Mouse (Mus musculus): ENCODE measurements at regions not wholly inside any gene's neighbourhood (a gene's known extent, or its start where the extent isn't known, plus 50 kb on each side); places are given as distances from the start of the nearest gene placed in this dataset.

- TF ChIP-seq FOSL1 (IDR thresholded peaks at IDR 0.05; ENCODE audit: insufficient read depth, low read length, poor library complexity, severe bottlenecking) = no peak
- no peak for TF ChIP-seq USF1 (IDR thresholded peaks at IDR 0.05; ENCODE audit: low read depth)
- no peak for TF ChIP-seq MYOG (IDR thresholded peaks at IDR 0.05; ENCODE audit: control insufficient read depth, extremely low read depth, insufficient read length)
- TF ChIP-seq MYOD1 (IDR thresholded peaks at IDR 0.05; ENCODE audit: control insufficient read depth, insufficient read length, low read depth) = no peak
- TF ChIP-seq CEBPB (IDR thresholded peaks at IDR 0.05; ENCODE audit: low read depth) = no peak
- TF ChIP-seq MAX (IDR thresholded peaks at IDR 0.05) = no peak
- no peak for TF ChIP-seq CTCF (IDR thresholded peaks at IDR 0.05; ENCODE audit: control insufficient read depth, insufficient read depth, insufficient read length)
- Histone ChIP-seq H3K79me3 (ENCODE audit: low read depth) (no peaks in the 10 kb centered on the region), H3K79me2 (ENCODE audit: control insufficient read depth, insufficient read depth) (no peaks in the 10 kb centered on the region), H3ac (ENCODE audit: control insufficient read depth, insufficient read length, low read depth) (no peak overlapping the region), H3K27me3 (ENCODE audit: control insufficient read depth, insufficient read depth, insufficient read length) (no peaks in the 10 kb centered on the region), H3K36me3 (ENCODE audit: control insufficient read depth, insufficient read depth) (no peaks in the 10 kb centered on the region), H3K4me3 (ENCODE audit: insufficient read depth, poor library complexity, severe bottlenecking) (no peak overlapping the region)
Observed at GRCm38 (mm10) chr4:12376797-12377570, 205.2 kb upstream of the Fam92a start.

DNA sequence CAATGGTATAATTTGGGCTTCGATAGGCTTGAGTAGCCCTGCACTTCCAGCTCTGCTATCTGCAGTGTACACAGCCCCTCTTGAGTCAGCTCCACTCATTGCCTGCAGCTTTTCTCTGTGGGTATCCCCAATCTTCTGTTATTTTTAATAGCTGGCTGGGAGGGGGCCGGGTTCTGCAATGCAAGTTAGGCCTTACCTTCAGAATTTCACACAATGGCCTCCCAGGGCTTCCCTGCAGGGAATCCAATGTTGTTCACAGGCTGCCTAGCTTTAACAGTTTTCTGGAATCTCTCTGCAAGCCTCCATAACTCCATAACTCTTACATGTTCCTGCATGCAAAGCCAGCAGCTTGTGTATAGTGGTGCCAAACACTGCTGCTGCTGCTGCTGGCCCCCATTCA is 197.7 kb upstream of the Fam92a start:
- Histone ChIP-seq H3K36me3 (ENCODE audit: control insufficient read depth, insufficient read depth) (no peaks in the 10 kb centered on the region), H3K4me3 (ENCODE audit: insufficient read depth, poor library complexity, severe bottlenecking) (no peak overlapping the region), H3ac (ENCODE audit: control insufficient read depth, insufficient read length, low read depth) (no peak overlapping the region), H3K79me2 (ENCODE audit: control insufficient read depth, insufficient read depth) (no peaks in the 10 kb centered on the region), H3K79me3 (ENCODE audit: low read depth) (no peaks in the 10 kb centered on the region), H3K27me3 (ENCODE audit: control insufficient read depth, insufficient read depth, insufficient read length) (no peaks in the 10 kb centered on the region)
- TF ChIP-seq USF1 (IDR thresholded peaks at IDR 0.05; ENCODE audit: low read depth) (no peak), CTCF (IDR thresholded peaks at IDR 0.05; ENCODE audit: control insufficient read depth, insufficient read depth, insufficient read length) (no peak), FOSL1 (IDR thresholded peaks at IDR 0.05; ENCODE audit: insufficient read depth, low read length, poor library complexity, severe bottlenecking) (no peak), CEBPB (IDR thresholded peaks at IDR 0.05; ENCODE audit: low read depth) (no peak), MAX (IDR thresholded peaks at IDR 0.05) (no peak), MYOD1 (IDR thresholded peaks at IDR 0.05; ENCODE audit: control insufficient read depth, insufficient read length, low read depth) (no peak), MYOG (IDR thresholded peaks at IDR 0.05; ENCODE audit: control insufficient read depth, extremely low read depth, insufficient read length) (no peak)

- H3K4me3 ChIP-seq (ENCODE audit: insufficient read depth, poor library complexity, severe bottlenecking) = no peak overlapping the region
- no peak overlapping the region for H3ac ChIP-seq (ENCODE audit: control insufficient read depth, insufficient read length, low read depth)
- no peaks in the 10 kb centered on the region for H3K79me2 ChIP-seq (ENCODE audit: control insufficient read depth, insufficient read depth)
- no peaks in the 10 kb centered on the region for H3K36me3 ChIP-seq (ENCODE audit: control insufficient read depth, insufficient read depth)
- H3K27me3 ChIP-seq (ENCODE audit: control insufficient read depth, insufficient read depth, insufficient read length) = no peaks in the 10 kb centered on the region
- H3K79me3 ChIP-seq (ENCODE audit: low read depth) = no peaks in the 10 kb centered on the region
- TF ChIP-seq CTCF (IDR thresholded peaks at IDR 0.05; ENCODE audit: control insufficient read depth, insufficient read depth, insufficient read length) (no peak), MYOD1 (IDR thresholded peaks at IDR 0.05; ENCODE audit: control insufficient read depth, insufficient read length, low read depth) (no peak), CEBPB (IDR thresholded peaks at IDR 0.05; ENCODE audit: low read depth) (no peak), FOSL1 (IDR thresholded peaks at IDR 0.05; ENCODE audit: insufficient read depth, low read length, poor library complexity, severe bottlenecking) (no peak), MAX (IDR thresholded peaks at IDR 0.05) (no peak), MYOG (IDR thresholded peaks at IDR 0.05; ENCODE audit: control insufficient read depth, extremely low read depth, insufficient read length) (no peak)
Observed at GRCm38 (mm10) chr4:12356992-12357634, 185.3 kb upstream of the Fam92a start.

DNA sequence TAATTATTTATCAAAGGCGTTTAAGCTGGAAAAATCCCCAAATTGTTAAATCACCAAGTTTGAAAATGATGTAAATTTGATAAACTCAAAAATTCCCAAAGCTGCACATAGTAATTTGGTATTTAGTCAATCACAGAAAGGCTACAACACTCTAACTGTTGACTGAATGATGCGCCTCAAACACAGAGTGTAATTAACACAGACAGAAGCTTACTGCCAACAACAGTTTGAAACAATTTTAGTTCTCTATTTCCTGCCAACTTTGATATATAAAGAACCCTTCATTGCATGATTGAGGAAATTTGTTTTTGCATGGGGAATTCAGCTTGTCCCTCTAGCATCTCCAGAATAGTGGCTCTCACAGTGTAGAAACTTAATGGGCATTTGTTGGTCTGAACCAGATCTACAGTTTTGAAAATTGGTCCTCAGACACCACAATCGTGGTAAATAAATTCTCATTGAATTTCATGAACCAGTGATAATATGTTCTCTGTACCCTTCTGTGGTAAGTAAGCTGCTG is 181.6 kb upstream of the Fam92a start:
- no peaks in the 10 kb centered on the region for H3K36me3 ChIP-seq (ENCODE audit: control insufficient read depth, insufficient read depth)

GRCm38 (mm10) chr4:12339236-12339635 is 167.4 kb upstream of the Fam92a start:
- no peaks in the 10 kb centered on the region for H3K27me3 ChIP-seq (ENCODE audit: control insufficient read depth, insufficient read depth, insufficient read length)
- H3K79me2 ChIP-seq (ENCODE audit: control insufficient read depth, insufficient read depth) = no peaks in the 10 kb centered on the region
- H3K4me3 ChIP-seq (ENCODE audit: insufficient read depth, poor library complexity, severe bottlenecking) = no peak overlapping the region
- H3ac ChIP-seq (ENCODE audit: control insufficient read depth, insufficient read length, low read depth) = no peak overlapping the region
- H3K79me3 ChIP-seq (ENCODE audit: low read depth) = no peaks in the 10 kb centered on the region
- H3K36me3 ChIP-seq (ENCODE audit: control insufficient read depth, insufficient read depth) = no peaks in the 10 kb centered on the region
- TF ChIP-seq USF1 (IDR thresholded peaks at IDR 0.05; ENCODE audit: low read depth) = no peak
- no peak for TF ChIP-seq CTCF (IDR thresholded peaks at IDR 0.05; ENCODE audit: control insufficient read depth, insufficient read depth, insufficient read length)
- TF ChIP-seq FOSL1 (IDR thresholded peaks at IDR 0.05; ENCODE audit: insufficient read depth, low read length, poor library complexity, severe bottlenecking) = no peak
- TF ChIP-seq MYOG (IDR thresholded peaks at IDR 0.05; ENCODE audit: control insufficient read depth, extremely low read depth, insufficient read length) = no peak
- TF ChIP-seq CEBPB (IDR thresholded peaks at IDR 0.05; ENCODE audit: low read depth) = no peak
- TF ChIP-seq MAX (IDR thresholded peaks at IDR 0.05) = no peak
- TF ChIP-seq MYOD1 (IDR thresholded peaks at IDR 0.05; ENCODE audit: control insufficient read depth, insufficient read length, low read depth) = no peak

More for the DNA sequence above, 181.6 kb upstream of the Fam92a start:
- Histone ChIP-seq H3K4me3 (ENCODE audit: insufficient read depth, poor library complexity, severe bottlenecking) (no peak overlapping the region), H3K79me3 (ENCODE audit: low read depth) (no peaks in the 10 kb centered on the region), H3K27me3 (ENCODE audit: control insufficient read depth, insufficient read depth, insufficient read length) (no peaks in the 10 kb centered on the region), H3ac (ENCODE audit: control insufficient read depth, insufficient read length, low read depth) (no peak overlapping the region), H3K79me2 (ENCODE audit: control insufficient read depth, insufficient read depth) (no peaks in the 10 kb centered on the region)
- TF ChIP-seq CTCF (IDR thresholded peaks at IDR 0.05; ENCODE audit: control insufficient read depth, insufficient read depth, insufficient read length) = no peak
- no peak for TF ChIP-seq MYOG (IDR thresholded peaks at IDR 0.05; ENCODE audit: control insufficient read depth, extremely low read depth, insufficient read length)
- no peak for TF ChIP-seq MAX (IDR thresholded peaks at IDR 0.05)
- TF ChIP-seq USF1 (IDR thresholded peaks at IDR 0.05; ENCODE audit: low read depth) = no peak
- TF ChIP-seq FOSL1 (IDR thresholded peaks at IDR 0.05; ENCODE audit: insufficient read depth, low read length, poor library complexity, severe bottlenecking) = no peak
